Mouse (Mus musculus) spleen, adult 2 months (tissue): Measurements from ENCODE around the gene Tyrobp. TPM values are rescaled to one million over a fixed set of nuclear protein-coding genes. Genes with fewer than 3 reads are reported as not detected.

Experiments used
- DNase-seq, 2 experiments: peaks; one replicate each; pipeline versions ENCODE4 v3.0.0 to v3.0.0-alpha.2; 2012 to 2021; ENCODE audit warnings: low spot score in 2 of 2, low read depth in 1 of 2
- H3K27ac ChIP-seq: fragments of 200-500 bp; 2 replicates; pipeline ENCODE4 v1.5.1; 2012; ENCODE audit warnings: low read length, inconsistent platforms; ENCODE audit not compliant: insufficient read depth
- H3K27me3 ChIP-seq: fragments of 200-500 bp; 2 replicates; pipeline ENCODE4 v1.6.1; 2012; ENCODE audit warnings: mild to moderate bottlenecking, moderate library complexity, low read length, inconsistent platforms; ENCODE audit not compliant: control insufficient read depth, insufficient read depth
- H3K36me3 ChIP-seq: fragments of 200-500 bp; 2 replicates; pipeline ENCODE4 v1.6.1; 2012; ENCODE audit warnings: mild to moderate bottlenecking, low read length, inconsistent platforms; ENCODE audit not compliant: control insufficient read depth, insufficient read depth
- H3K4me1 ChIP-seq: fragments of 200-500 bp; 2 replicates; pipeline ENCODE4 v1.6.1; 2011; ENCODE audit warnings: inconsistent platforms; ENCODE audit not compliant: control insufficient read depth, insufficient read depth, insufficient read length
- H3K4me3 ChIP-seq: fragments of 200-500 bp; 2 replicates; pipeline ENCODE4 v1.5.1; 2011; ENCODE audit warnings: mild to moderate bottlenecking, inconsistent platforms; ENCODE audit not compliant: insufficient read depth, insufficient read length; ENCODE audit errors: extremely low read depth
- CTCF ChIP-seq: fragments of 200-500 bp; IDR thresholded peaks from 2 replicates; pipeline ENCODE4 v1.5.1; 2011; ENCODE audit warnings: mild to moderate bottlenecking, inconsistent platforms; ENCODE audit not compliant: insufficient read depth, insufficient read length, insufficient replicate concordance; ENCODE audit errors: extremely low read depth
- POLR2A ChIP-seq: fragments of 200-500 bp; IDR thresholded peaks from 2 replicates; pipeline ENCODE4 v1.6.1; 2011; ENCODE audit warnings: low read depth, low read length, inconsistent platforms
- WGBS: fragments of 180-500 bp; shearing (Covaris S2); methylation state at CpG from one replicate; pipeline ENCODE4 v1.1.7; 2018; 5-methylcytosine and 5-hydroxymethylcytosine counted together
- polyA plus RNA-seq: library from polyadenylated mRNA; depleted of rRNA; stranded (reverse); fragments of >200 nt; gene quantifications from 2 replicates; pipeline ENCODE4 v1.2.3, GENCODE M21; 2012

Tyrobp gene
- polyA plus RNA-seq, 1 experiment = 569 TPM

DNA sequence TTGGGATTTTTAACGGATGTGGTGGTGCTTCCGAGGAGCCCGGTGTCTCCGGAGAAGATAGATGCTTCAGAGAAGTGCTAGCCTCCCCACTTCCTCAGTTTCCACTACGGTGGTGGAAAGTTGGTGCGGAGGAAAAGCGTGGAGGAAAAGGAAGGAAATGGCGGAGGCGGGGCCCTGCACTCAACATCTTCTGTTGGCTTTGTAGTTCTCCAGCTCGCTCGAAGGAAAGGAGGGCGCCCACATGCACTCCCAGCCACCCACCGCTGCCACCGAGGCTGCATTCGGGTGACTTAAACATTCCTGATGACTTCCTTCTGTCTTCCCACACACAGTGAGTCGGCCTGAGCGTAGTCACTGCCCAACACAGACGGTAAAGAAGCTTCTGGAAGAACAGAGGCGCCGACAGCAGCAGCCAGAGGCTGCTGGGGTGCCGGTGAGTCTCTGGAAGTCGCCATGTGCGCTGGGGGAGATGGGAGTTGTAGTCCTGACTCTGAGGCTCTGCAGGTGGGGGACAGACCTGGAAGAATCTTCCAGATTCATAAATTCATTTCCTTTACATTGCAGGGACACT, 9.6 kb downstream of the Tyrobp start:
- Histone ChIP-seq H3K4me1 (peaks cover 24% of the 10 kb centered on the region; the same call in 1 of the 2 replicates), H3K27me3 (no peaks in the 10 kb centered on the region), H3K36me3 (peaks cover 44% of the 10 kb centered on the region), H3K27ac (peak overlapping the region; percentile 98), H3K4me3 (peak overlapping the region; percentile 69)
- no peak for TF ChIP-seq CTCF
- TF ChIP-seq POLR2A = no peak
- peak; percentile 42 to 71 for DNase-seq
- 3% methylated on average over 23 of the region's 23 CpGs for WGBS

DNA sequence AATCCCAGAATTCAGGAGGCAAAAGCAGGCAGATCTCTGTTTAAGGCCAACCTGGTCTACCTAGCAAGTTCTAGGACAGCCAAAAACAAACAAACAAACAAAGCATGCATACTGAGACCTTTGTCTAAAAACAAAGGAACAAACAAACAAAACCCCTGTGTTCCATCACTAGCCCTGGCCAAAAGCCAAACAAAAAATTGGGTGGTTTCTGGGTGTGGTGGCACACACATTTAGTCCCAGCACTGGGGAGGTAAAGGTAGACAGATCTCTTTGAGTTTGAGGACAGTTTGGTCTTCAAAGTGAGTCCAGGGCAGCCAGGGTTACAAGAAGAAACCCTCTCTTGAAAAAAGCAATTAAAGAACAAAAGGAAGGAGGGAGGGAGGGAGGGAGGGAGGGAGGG, 15.8 kb downstream of the Tyrobp start:
- H3K27me3 ChIP-seq = no peaks in the 10 kb centered on the region
- H3K27ac ChIP-seq = no peak overlapping the region
- peaks cover 37% of the 10 kb centered on the region for H3K36me3 ChIP-seq
- no peak overlapping the region for H3K4me3 ChIP-seq
- DNase-seq = no peak
- peaks cover 7% of the 10 kb centered on the region; the same call in 1 of the 2 replicates for H3K4me1 ChIP-seq
- TF ChIP-seq POLR2A (no peak), CTCF (no peak)

GRCm38 (mm10) chr7:30430191-30430590, 16.6 kb downstream of the Tyrobp start:
- no peak for DNase-seq
- Histone ChIP-seq H3K36me3 (peaks cover 29% of the 10 kb centered on the region), H3K27ac (peak overlapping the region; percentile 41), H3K27me3 (no peaks in the 10 kb centered on the region), H3K4me3 (no peak overlapping the region), H3K4me1 (peaks cover 7% of the 10 kb centered on the region; the same call in 1 of the 2 replicates)
- TF ChIP-seq POLR2A (no peak), CTCF (no peak)
- WGBS = 21% methylated on average over 2 of the region's 2 CpGs

DNA sequence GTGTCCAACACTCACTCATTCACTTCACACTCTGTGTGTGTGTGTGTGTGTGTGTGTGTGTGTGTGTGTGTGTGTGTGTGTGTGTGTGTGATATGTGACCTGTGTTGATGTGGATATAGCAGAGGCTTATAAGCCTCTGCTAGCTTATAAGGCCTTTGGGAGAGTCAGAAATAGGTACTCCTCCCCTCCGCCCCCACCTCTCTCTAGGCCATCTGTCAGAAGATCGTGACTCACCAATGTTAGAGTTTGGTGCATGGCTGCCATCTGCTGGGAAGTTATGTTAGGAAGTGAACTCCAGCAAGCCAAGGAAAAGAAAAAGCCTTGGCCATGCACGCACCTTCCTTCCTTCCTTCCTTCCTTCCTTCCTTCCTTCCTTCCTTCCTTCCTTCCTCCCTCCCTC, 18.2 kb downstream of the Tyrobp start:
- TF ChIP-seq POLR2A = no peak
- peak; percentile 74; the same call in 1 of the 2 replicates for TF ChIP-seq CTCF
- DNase-seq = peak; percentile 69 to 75
- no peak overlapping the region for H3K27ac ChIP-seq
- H3K4me1 ChIP-seq = peaks cover 7% of the 10 kb centered on the region; the same call in 1 of the 2 replicates
- H3K36me3 ChIP-seq = peaks cover 16% of the 10 kb centered on the region
- 0% methylated on average over 3 of the region's 3 CpGs for WGBS
- H3K27me3 ChIP-seq = peaks cover 2% of the 10 kb centered on the region; the same call in 1 of the 2 replicates
- no peak overlapping the region for H3K4me3 ChIP-seq

GRCm38 (mm10) chr7:30434238-30434637, 20.7 kb downstream of the Tyrobp start:
- Histone ChIP-seq H3K27me3 (peaks cover 2% of the 10 kb centered on the region; the same call in 1 of the 2 replicates), H3K4me3 (no peak overlapping the region), H3K36me3 (no peaks in the 10 kb centered on the region), H3K4me1 (peaks cover 7% of the 10 kb centered on the region; the same call in 1 of the 2 replicates), H3K27ac (no peak overlapping the region)
- no peak for DNase-seq
- 1% methylated on average over 10 of the region's 10 CpGs for WGBS
- TF ChIP-seq POLR2A (no peak), CTCF (no peak)

DNA sequence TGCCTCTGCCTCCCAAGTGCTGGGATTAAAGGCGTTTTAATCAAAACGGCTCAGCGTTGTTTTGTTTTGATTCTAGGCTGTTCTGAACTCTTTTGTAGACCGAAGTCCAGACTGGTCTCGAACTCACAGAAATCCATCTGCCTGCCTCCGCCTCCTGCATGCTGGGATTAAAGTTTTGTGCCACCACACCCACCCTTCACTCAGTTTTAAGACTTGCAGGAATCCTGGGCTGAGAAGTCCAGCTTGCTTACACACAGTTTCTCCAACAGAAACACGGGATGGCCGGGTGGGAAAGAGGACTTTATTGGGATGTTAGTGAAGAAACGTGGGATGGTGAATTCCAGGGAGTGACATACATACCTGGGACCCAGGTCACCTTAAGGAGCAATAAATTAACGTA, 21.1 kb downstream of the Tyrobp start:
- Histone ChIP-seq H3K36me3 (no peaks in the 10 kb centered on the region), H3K4me1 (peaks cover 7% of the 10 kb centered on the region; the same call in 1 of the 2 replicates), H3K27ac (no peak overlapping the region), H3K27me3 (peaks cover 2% of the 10 kb centered on the region; the same call in 1 of the 2 replicates), H3K4me3 (no peak overlapping the region)
- no peak for TF ChIP-seq POLR2A
- TF ChIP-seq CTCF = no peak
- WGBS = 69% methylated on average over 10 of the region's 10 CpGs
- no peak for DNase-seq

DNA sequence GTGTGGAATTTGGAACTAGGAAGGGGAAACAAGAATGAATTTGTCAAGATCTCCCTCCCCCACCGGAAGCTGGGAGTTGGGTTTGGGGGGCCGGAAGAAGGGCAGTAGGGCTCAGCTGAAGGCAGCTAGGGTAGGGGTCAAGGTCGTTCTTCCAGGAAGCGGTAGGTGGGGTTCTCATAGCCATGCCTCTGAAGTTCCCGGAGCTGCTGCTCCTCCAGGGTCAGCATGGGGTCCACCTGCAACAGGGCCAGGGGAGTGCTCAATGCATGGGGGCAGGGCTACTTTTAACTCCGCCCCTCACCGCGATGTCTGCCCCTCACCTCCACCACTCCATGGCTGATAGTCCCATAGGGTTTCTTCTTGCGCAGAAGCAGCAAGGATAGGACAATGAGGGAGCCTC, 21.6 kb downstream of the Tyrobp start:
- Histone ChIP-seq H3K4me1 (peaks cover 3% of the 10 kb centered on the region; the same call in 1 of the 2 replicates), H3K27ac (no peak overlapping the region), H3K36me3 (no peaks in the 10 kb centered on the region), H3K4me3 (no peak overlapping the region), H3K27me3 (peaks cover 2% of the 10 kb centered on the region; the same call in 1 of the 2 replicates)
- DNase-seq = no peak
- WGBS = 49% methylated on average over 9 of the region's 9 CpGs
- TF ChIP-seq POLR2A (no peak), CTCF (no peak)
